Mouse (Mus musculus) E14TG2a.4 (cell line): ENCODE results near the gene Dsn1.

Source experiments
- CTCF ChIP-seq: conservative IDR thresholded peaks from 2 replicates; pipeline ENCODE4 v1.5.1; 2014; ENCODE audit warnings: low read length
- NANOG ChIP-seq: IDR thresholded peaks from 2 replicates; pipeline ENCODE4 v1.6.1; 2014; ENCODE audit warnings: borderline replicate concordance, low read length, mixed read lengths
- POU5F1 ChIP-seq: IDR thresholded peaks from 2 replicates; pipeline ENCODE4 v1.6.1; 2014; ENCODE audit warnings: low read length, borderline replicate concordance

GRCm38 (mm10) chr2:156958496-156959252 is 48.3 kb downstream of the Dsn1 start:
- TF ChIP-seq CTCF (no peak), NANOG (no peak), POU5F1 (no peak)
